Mouse (Mus musculus) v-Abl transformed pro-B cells (cell line): ENCODE data around the gene Stat2.

ENCODE experiments used
- in situ Hi-C, 2 experiments: fragments of 400-800 bp; cut with MboI; formaldehyde crosslinking; loops; one replicate each; pipeline ENCODE4 v1.15.1; 2025; ENCODE audit not compliant: unreplicated experiment in 2 of 2

Stat2 gene

DNA sequence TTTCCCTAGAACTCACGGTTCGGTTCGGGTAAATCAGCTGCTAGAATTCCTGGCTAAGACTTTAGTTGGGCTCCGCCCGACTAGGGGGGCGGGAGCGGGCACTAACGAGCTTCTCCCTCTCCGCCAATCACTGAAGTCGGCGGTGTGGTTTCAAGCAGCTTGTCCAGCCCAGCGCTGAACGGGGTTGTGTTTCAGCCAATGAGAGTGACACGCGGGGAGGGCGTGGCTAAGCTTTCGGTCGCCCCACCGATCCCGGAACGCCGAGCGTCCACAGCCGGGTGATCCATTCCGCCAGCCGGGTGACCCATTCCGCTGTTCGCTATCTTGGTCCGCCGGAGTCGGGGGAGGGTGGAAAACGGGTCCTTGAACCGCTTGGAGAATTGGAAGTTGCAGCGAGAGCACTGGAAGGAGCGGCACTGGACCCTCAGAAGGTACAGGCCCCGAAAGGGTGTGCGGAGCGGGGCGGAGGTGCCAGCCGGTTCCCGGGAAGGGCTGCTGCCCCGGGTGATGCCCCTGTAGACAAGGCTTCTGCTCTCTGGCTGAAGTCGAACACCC is at the start of gene Stat2:
Stat2 (plus strand) TSS at position 273 of the 555 bp plus-strand sequence.
- in situ Hi-C loops: no loop called here

DNA sequence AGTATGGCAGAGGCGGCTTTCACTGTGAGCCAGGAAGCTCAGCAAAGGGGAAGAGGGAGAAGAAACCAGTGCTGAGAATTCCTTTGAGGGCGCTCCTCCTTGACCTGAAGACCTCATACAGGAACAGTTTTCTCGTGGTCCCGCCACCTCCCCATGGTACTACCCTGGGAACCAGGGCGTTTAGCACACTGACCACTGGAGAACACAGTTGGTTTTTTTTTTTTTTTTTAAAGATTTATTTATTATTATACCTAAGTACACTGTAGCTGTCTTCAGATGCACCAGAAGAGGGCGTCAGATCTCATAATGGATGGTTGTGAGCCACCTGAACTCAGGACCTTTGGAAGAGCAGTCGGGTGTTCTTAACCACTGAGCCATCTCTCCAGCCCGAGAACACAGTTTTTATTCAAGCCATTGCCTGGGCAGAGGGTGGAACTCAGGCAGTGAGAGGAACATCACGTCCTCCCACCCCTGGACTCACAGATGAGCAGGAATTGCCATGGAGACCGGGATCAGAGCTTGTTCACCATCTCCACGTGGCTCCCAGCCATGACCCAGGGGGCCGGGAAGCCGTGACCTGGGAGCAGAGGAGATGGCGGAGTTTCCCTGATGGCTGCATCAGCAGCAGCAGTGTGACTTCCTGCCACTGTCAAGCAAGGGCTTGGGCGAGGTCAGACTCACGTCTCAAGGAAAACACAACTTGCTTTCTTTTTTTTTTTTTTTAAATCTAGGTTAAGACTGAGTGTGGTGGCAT is 48.6 kb upstream of the Stat2 start:
- in situ Hi-C loops: no loop called here

DNA sequence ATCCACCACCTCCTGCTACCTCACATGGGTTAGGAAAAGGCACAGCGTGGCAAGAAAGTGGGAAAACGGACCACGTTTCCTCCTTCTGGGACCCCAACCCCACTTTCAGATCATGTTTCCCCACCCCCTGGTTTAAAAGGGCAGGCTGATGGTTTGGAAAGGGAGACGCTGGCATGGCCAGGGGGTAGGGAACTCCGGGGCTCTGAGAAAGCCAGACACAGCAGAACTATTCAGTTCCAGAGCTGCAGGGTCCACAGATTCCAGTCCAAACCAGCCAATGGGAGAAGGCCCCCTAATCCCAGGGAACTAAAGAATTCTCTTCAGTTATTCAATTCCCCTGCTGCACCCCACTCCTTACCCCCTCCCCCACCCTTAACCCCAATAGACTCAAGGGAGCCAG is 45.3 kb upstream of the Stat2 start:
- in situ Hi-C loops: no loop called here

DNA sequence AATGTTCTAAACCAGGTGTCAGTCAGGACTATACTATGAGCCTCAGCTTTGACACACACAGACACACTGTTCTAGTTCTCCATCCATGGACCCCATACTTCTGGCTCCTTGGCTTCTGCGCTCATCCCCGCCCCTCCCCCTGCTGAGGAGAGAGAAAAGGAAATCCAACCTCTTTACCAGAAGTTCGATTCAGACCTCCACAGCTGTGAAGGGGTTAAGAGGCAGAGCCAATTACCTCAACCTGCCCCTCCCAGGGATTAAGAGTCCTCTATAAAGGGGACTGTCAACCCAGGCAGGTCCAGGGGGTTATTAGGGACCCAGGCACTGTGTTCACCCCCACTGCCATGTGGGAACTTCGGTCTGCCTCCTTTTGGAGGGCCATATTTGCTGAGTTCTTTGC is 44.8 kb upstream of the Stat2 start, which contains the start of gene Mip:
Mip (plus strand) TSS at position 301 of the 400 bp plus-strand sequence.
- in situ Hi-C loops: no loop called here

DNA sequence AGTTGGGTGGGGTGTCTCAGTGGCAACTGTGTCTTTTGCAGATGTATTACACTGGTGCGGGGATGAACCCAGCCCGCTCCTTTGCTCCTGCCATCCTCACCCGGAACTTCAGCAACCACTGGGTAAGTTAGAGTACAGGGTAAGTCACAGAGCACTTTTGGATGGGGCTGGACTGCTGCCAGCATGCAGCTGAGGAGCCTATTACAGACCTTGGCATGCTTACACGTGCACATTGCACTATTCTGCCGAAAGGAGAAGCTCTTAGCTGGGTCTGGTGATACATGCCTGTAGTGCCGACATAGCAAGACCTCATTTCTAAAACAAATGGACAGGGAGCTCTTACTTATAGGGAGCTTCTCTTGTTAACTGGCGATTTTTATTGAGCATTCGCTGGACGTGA is 42.8 kb upstream of the Stat2 start:
- in situ Hi-C loops: no loop called here

DNA sequence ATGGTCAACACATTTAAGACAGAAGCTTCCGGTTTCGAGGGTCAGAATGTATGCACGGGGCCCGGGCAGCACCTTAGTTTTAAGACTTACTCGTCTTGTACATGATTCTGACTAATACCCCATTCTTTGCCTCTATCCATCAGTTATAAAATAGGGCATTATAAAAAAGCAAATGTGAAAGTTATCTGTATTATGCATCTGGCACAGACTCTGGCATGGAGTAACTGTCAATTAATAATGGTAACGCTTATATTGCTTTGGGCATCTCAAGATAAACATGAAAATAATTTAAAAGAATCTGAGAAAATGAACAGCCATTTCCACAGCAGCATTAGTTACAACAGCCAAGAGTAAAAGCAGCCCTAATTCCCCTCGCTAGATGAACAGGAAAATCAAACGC is 42.4 kb upstream of the Stat2 start:
- in situ Hi-C loops: no loop called here

DNA sequence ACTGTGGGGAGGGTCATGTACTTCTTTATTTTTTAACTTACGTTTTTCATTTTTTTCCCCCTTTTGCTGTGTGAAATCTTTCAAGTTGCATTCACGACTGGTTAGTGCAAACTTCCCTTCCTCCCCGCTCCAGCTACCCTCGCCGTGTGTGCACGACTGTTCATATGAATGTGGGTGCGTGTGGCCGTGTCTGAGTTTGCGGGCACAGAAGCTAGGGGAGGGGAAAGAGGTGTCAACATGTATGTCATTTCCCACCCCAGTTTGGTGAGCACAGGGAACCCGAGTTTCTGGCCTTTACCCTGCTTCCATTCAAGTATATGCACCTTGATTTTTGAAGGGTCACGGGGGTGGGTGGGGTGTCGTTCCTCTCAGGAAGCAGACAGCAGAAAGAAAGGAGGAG is 39.8 kb upstream of the Stat2 start:
- in situ Hi-C loops: no loop called here

DNA sequence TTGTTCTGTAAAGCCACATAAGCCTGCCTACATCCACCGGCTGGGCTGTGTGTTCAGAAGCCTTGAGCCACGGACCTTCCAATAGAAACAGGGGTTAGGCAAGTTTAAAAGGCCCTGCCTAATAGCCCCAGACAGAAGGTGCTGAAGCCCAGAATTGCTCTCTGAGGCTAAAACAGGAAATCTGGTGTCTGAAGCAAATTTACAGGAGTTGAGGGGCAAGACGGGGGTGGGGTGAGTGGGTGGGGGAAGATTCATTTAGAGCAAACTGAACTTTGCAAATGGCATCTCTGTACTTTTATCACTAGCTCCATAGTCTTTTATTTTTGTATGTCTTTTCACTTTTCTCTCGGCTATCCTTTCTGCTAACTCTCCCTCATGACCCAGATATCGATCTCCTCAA is 39.2 kb upstream of the Stat2 start:
- in situ Hi-C loops: no loop called here

GRCm38 (mm10) chr10:128231697-128232419 is 38.5 kb upstream of the Stat2 start, which contains the start of gene Timeless:
TSS of gene Timeless (plus strand) at chr10:128232065.
- in situ Hi-C loops: no loop called here

GRCm38 (mm10) chr10:128232420-128232985 is 37.9 kb upstream of the Stat2 start:
- in situ Hi-C loops: no loop called here

GRCm38 (mm10) chr10:128236321-128236720 is 34.0 kb upstream of the Stat2 start:
- in situ Hi-C loops: no loop called here

- in situ Hi-C loops: no loop called here
Measured at GRCm38 (mm10) chr10:128237807-128238480, 32.4 kb upstream of the Stat2 start.

DNA sequence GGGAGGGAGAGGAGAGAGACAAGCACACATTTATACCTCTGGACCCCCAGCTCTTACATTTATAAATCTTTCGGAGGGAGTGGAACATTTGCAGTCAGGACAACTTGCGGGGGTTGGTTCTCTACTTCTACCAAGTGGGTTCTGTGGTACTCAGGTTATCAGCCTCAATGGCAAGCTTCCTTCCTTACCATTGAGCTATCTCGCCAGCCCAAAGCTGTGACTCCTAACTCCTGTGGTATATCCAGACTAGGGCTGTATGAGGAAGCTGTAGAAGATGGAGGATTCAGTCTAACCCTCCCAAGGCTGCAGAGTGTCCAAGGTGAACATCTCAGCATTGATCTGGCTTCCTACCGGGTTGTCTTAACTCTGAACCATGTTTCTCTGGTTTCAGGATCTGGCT is 31.2 kb upstream of the Stat2 start:
- in situ Hi-C loops: no loop called here

GRCm38 (mm10) chr10:128240131-128240530 is 30.2 kb upstream of the Stat2 start:
- in situ Hi-C loops: no loop called here

DNA sequence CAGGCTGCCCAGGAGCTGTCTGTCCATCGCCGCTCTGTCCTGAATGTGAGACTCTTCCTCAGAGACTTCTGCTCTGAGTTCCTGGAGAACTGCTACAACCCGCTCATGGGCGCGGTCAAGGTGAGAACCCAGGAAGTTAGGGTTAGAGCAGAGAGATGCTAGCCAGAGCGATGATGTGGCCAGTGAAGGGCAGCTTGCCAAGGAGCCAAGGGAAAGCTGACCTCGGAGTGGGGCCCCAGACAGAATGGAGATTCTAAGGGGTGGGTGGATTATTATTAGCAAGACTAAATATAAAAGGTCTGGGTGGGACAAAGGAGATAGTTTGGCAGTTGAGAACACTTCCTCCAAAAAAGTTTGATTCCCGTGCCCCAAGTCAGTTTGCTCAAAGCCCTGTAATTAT is 27.1 kb upstream of the Stat2 start:
- in situ Hi-C loops: no loop called here

DNA sequence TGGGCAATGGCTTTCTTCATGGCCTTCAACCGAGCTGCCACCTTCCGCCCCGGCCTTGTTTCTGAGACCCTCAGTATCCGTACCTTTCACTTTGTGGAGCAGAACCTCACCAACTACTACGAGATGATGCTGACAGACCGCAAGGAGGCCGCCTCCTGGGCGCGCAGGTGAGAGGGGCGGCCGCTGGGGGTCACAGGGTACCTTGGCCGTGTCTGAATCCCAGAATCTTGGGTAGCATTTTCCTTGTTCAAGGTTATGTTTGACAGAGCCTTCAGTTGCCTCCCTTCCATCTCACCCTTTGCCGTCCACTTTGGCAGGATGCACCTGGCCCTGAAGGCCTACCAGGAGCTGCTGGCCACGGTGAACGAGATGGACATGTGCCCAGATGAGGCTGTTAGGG is 26.2 kb upstream of the Stat2 start:
- in situ Hi-C loops: no loop called here

DNA sequence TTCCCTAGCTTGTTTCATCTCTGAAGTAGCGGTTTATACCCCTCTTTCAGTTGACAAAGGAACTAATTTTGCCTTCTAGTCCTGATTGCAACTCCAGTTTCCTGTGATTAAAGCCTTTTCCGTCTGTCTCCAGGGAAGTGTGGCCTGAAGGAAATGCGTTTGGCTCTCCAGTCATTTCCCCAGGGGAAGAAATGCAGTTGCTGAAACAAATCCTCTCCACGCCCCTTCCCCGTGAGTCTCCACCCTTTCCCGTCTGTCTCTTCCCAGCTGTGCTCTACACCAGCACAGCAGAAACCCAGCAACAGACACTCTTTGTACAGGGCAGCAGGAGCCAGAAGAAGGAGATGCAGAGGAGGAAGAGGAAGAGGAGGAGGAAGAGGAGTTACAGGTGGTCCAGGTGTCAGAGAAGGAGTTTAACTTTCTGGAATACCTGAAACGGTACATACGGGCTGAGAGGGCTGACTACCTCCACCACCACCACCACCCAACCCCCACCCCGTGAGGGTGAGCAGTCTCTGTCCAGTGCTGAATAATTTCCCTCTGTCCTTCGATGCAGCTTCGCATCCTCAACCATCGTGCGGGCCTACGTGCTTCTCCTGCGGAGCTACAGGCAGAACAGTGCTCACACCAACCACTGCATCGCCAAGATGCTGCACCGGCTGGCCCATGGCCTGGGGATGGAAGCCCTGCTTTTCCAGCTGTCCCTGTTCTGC is 23.2 kb upstream of the Stat2 start:
- in situ Hi-C loops: no loop called here

DNA sequence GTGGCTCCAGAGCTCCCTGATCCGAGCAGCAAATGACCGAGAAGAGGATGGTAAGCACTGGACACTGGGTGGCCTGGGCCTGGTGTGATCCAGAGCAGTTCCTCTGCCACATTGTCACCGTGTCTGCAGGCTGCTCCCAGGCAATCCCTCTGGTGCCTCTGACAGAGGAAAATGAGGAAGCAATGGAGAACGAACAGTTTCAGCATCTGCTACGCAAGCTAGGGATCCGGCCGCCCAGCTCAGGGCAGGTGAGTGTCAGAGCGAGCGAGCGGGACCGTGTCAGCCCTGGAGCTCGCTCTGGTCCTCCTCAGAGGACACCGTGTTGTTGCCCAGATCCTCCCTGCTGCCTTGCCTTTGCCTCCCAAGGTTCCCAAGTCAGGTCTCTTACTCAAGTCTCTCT is 19.8 kb upstream of the Stat2 start:
- in situ Hi-C loops: no loop called here

DNA sequence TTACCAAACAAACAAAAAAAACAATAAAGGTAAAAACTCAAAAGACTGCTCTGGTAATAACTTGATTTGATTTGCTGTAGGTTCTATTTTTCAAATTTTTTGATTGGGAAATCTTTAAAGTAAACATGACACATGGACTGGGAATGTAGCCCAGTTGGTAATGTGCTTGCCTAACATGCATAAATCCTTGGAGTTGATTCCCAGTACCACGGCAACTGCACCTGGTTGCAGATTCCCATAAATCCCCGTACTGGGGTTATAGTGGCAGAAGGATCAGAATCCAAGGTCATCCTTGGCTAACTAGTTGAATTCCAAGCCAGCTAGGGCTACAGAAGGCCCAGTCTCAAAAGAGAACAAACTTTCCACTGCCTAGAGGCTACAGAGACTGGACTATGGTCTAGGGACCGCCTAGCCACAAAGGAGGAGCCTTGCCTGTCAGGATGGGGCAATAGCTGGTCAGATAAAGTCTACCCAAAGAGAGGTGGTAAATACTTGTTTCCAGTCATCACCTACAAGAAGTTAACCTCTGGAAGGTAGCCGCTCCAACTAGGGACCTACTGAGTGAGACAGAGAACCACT is 16.6 kb upstream of the Stat2 start, which contains the start of gene Apon:
Apon (plus strand) TSS at position 420 of the 579 bp plus-strand sequence.
- in situ Hi-C loops: no loop called here

- in situ Hi-C loops: no loop called here
Measured at GRCm38 (mm10) chr10:128255925-128256324, 14.4 kb upstream of the Stat2 start.
